Mouse (Mus musculus) ES-CJ7 (cell line): ENCODE results near the gene P2rx3.

Experiments
- DNase-seq: peaks from one replicate; pipeline ENCODE4 v3.0.0; 2011; ENCODE audit warnings: low read depth, low spot score

The P2rx3 gene

GRCm38 (mm10) chr2:85043623-85044022 is 6.4 kb upstream of the P2rx3 start:
- no peak for DNase-seq

DNA sequence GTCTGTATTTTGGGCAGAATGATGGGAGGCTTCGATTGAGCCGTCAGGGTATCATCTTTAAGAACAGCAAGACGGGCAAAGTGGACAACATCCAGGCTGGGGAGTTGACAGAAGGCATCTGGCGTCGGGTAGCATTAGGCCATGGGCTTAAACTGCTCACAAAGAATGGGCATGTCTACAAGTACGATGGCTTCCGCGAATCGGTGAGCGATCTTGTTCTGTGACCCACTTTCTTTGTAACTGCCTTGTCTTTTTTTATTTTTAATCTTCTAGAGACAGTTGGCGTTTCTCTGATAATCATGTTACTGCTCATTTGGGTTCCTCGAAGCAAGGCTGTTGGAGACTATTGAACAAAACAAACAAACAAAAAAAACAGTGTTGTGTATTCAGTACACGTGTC is 1.1 kb upstream of the P2rx3 start:
- no peak for DNase-seq

DNA sequence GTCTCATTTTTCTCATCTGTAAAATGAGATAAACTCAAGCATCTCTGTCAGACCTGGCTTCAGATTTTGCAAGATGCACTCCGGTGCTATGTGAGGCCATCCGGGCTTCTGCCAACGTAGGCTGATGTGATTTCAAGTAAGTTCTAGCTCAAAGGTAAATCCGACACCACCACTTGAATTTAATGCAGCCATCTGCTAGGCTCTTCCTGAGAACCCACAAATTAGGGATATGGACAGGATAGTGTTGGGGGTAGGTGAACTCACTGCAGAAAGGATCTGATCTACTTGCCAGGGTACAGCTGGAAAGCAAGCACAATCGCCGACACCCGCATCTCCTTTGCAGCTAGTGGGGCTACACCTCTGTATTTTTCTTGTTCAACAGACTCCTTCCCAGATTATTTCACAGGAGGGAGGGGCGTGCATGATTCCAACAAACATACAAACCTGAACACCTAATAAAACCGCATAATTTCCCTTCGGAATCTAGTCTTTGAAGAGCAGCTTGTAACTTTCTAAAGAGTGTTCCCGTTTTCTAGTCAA is 685 bp downstream of the P2rx3 start:
- DNase-seq: no peak

DNA sequence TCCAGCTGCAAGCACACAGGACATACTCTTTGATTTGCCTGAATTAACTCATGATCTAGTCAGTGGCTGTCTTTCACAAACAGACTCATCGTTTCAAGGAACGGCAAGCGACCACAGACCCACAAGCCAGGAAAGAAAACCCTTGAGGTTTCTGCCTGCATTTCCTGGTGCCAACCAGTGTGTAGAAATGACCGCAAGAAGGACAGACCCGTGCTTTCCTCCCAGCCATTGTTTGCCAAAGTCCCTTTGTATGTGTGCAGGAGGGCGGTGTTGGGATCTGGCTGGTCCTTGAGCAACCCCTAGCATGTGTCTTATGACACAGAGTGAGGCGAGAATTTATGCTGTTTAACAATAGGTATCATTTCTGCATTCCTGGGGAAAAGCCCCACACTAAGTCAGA is 3.1 kb downstream of the P2rx3 start:
- no peak for DNase-seq

- DNase-seq: no peak
These were observed 4.1 kb downstream of the P2rx3 start for GRCm38 (mm10) chr2:85033121-85033520.

DNA sequence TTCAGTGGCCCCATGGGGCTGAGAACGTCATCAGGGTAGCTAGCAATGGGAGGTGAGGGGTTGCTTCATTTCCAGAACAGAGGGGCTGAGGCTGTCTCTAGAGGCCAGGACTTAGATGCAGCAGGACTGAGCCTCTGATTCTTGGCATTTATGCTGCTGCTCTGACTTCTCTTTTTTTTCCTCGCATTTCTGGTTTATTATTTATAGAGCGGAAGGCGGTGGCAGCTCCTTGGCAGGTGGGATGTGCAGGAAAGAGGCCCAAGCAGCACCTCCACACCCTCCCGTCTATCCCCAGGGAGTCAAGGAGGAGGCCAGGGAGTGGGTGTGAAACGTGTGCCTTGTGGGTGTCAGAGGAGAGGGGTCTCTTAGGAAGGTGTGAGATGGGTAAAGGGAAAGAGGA is 6.3 kb downstream of the P2rx3 start:
- DNase-seq: no peak

GRCm38 (mm10) chr2:85029897-85030296 is 7.4 kb downstream of the P2rx3 start:
- DNase-seq: no peak

GRCm38 (mm10) chr2:85027281-85027680 is 10.0 kb downstream of the P2rx3 start:
- no peak for DNase-seq

DNA sequence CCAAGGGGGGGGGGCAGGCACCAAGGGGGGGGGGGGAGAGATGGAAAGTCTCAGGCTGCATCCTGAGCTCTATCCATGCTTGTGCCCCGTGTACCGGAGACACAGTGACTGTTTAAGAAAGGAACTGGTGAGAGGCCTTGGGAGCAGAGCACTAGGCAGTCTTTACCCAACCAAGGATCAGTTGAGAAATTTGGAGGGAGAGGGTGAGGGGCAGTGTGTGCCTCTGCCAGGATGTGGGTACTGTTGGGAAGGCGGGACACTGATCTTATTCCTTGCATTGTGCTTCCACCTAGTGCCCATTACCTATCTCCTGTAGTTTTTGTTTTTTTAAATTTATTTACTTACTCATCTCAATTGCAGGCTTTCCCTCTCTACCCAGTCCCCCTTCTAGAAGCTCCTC is 11.1 kb downstream of the P2rx3 start:
- DNase-seq: no peak

DNA sequence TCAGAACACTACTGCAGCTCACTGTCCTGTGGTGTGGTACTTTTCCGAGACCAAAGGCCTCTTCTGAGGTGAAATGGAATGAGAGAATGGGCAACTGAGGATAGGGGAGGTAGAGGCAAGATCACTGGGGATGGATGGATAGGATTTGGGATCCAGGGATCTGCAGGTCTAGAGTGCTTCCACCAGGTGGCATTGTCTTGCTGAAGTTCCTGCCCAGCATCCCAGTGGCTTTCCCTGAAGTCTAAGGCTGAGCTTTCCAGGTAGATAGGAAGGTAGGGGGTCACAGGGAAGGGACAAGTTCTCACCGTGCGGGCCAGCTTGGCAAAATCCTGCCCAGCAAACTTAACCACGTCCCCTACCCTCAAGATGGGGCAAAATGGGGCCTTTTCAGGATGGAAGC is 15.2 kb downstream of the P2rx3 start:
- peak; percentile 58 for DNase-seq

- DNase-seq: no peak
These were observed 22.7 kb downstream of the P2rx3 start for GRCm38 (mm10) chr2:85014588-85014982.

- no peak for DNase-seq
These were observed 23.3 kb downstream of the P2rx3 start for GRCm38 (mm10) chr2:85013826-85014587.

GRCm38 (mm10) chr2:85012679-85013078 is 24.6 kb downstream of the P2rx3 start:
- no peak for DNase-seq

- no peak for DNase-seq
These were observed 25.2 kb downstream of the P2rx3 start for GRCm38 (mm10) chr2:85011906-85012604.

DNA sequence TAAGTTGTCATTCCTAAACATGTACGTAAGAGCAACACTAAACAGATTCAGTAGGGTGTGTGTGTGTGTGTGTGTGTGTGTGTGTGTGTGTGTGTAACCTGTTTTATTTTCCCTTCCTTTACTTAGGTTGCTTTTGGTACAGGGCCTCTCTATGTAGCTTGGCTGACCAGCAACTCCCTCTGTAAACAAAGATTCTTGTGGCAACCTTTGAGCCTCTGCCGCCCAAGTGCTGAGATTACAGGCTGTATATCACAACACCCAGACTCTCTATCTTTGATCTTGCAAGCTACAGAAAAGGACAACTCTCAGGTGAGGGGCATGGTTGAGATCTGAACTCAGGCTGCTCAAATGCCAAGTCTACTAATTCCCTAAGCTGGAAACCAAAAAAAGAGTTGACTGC is 28.1 kb downstream of the P2rx3 start:
- no peak for DNase-seq

DNA sequence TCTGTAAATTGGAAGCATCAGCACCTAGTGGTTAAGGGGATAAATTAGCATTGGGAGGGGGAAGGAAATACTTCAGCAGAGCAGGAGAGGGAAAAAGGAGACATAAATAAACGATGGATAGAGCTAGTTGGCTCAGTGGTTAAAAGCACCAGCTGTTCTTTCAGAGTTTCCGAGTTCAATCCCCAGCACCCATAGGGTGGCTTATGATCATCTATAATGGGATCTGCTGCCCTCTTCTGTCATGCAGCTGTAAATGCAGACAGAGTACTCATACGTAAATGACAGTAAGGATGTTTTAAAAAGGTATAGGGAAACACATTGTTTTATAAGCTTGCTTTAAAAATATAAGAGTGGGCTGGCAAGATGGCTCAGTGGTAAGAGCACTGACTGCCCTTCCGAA is 29.5 kb downstream of the P2rx3 start:
- peak; percentile 27 for DNase-seq

- DNase-seq: no peak
These were observed 30.7 kb downstream of the P2rx3 start for GRCm38 (mm10) chr2:85006600-85006999.

DNA sequence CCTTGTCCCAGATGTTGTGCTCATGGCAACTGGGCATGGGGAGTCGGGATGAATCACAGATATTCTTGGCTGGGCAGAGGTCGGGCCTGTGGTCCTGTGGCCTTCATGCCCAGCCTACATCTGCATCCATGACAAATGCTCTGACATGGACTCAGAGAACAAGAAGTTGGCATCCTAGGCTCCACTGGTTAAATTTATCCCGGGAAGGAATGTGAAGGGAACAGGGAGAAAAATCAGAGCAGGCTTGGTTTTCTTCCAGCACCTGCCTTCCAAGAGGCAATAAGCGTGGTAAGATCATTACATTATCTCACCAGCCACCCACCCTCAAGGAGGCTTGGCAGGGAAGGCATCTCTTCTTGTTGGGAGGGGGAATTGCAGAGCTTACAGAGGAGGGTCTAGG is 32.9 kb downstream of the P2rx3 start:
- DNase-seq: no peak

DNA sequence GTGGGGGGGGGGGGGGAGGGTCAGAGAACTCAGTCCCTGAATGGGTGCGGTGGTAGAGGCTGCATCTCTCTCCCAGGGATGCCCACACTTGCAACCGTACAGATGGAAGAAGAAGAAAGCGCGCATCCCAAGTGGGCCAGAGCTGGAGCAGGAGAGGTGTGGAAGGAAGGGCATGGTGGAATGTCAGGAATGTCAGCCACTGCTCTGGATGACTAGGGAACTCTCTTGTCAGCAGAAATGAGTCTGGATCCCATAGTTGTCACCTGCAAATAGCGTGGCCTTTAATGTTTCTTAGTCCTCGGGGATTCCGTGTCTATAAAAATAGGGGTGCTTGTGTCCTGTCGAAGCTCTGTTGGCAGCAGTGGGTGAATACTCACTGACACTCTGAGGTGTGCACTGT is 34.7 kb downstream of the P2rx3 start:
- peak; percentile 9 for DNase-seq

GRCm38 (mm10) chr2:85001497-85001896 is 35.8 kb downstream of the P2rx3 start:
- no peak for DNase-seq

DNA sequence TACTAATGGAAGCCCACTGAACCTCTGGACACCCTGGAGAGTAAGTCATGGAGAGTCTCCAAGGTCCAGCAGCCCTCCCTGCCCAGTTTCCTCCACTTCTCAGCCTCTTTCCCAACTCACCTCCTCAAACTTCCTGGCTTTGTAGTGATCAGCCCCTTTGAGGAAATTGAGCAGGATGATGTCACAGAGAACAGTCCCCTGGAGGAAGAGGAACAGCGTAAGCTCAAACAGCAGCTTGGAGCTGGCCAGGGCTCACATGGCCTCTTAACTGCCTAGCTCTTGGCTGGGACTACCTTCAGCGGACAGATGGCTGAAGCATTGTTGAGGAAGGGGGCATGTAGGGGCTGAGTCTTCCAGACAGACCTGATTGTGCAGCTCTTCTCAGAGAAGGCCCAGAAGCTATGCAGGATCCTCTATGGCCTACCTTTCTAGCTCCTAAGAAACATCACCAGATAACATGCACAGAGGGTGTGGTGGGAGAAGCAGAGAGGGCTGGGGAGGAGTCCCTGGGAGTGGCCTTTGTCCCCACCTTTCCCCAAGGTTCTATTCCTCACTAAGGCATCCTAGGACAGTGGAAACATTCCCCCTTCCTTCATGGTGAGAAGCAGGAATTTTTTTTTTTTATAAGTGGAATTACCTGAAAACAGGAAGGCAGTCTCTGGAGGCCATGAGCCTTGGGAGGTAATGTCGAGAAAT is 37.6 kb downstream of the P2rx3 start:
- DNase-seq: no peak

- no peak for DNase-seq
These were observed 40.9 kb downstream of the P2rx3 start for GRCm38 (mm10) chr2:84996376-84996775.
